Mouse (Mus musculus) inflammation-experienced regulatory T-cells (primary cell): Measurements from ENCODE around the gene 2310007B03Rik. TPM values are rescaled to one million over a fixed set of nuclear protein-coding genes. Genes with fewer than 3 reads are reported as not detected.

Source experiments
- polyA plus RNA-seq, 2 experiments: library from polyadenylated mRNA; unstranded; fragments of 100-300 nt; shearing (Covaris generic); gene quantifications; one replicate each; pipeline ENCODE4 v1.2.1; 2017

Gene 2310007B03Rik
- polyA plus RNA-seq, result not detected

GRCm38 (mm10) chr1:93160501-93161133 is at the start of gene 2310007B03Rik:
TSS of gene 2310007B03Rik (minus strand) at chr1:93160948.

GRCm38 (mm10) chr1:93168295-93168775 is 7.6 kb upstream of the 2310007B03Rik start, which contains the start of gene Crocc2:
TSS of gene Crocc2 (plus strand) at chr1:93168725.

DNA sequence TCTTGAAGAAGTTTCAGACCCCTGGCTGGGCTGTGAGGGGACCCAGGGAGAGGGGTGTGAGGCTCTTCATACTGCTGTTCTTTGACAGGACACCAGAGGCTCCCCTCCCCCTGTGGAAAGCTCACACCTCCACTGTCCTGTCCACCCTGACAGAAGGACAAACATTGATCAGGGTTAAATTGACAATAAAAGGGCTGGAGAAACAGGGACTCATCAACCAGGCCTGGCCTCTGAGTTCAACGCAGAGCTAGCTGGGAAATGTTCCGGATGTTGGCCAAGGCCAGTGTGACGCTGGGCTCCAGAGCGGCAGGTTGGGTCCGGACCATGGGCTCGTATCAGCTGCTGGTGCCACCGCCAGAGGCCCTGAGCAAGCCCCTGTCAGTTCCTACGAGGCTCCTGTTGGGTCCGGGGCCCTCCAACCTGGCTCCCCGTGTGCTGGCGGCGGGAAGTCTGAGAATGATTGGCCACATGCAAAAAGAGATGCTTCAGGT is 25.7 kb downstream of the 2310007B03Rik start, which contains the start of gene Agxt:
Gene Agxt (plus strand): TSS at position 205 of the 491 bp plus-strand sequence.

DNA sequence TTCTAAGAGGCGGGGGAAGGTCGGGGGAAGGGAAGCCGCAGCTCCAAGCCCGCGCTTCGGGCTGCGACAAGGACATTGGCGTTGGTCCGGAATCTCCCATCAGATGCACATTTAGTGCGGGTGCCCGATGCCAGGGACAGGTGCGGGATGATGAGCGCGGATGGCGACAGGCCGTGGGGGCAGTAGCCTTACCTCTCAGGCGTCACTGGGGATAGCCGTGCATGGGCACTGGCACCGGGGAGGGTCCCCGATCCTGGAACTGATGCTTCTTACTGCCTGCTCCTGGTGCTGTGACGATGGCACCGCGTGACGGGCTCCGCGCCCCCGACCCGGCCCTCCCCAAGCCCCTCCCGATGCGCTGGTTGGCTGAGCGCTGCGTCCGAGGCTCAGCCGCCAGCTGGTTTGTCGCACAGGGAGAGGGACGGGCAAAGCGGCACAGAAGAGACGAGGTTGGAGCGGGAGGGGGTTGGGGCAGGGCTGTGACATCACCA is 59.1 kb downstream of the 2310007B03Rik start, which contains the start of gene Kif1a:
Gene Kif1a (minus strand): TSS at position 381 of the 491 bp plus-strand sequence.

Other genes starting within 250 kb of the 2310007B03Rik start
- 10 to 100 TPM; 14.3 to 20.1 TPM for gene Capn10, start 226.6 kb downstream of the 2310007B03Rik start, polyA plus RNA-seq
- 1 to 10 TPM; 1.0 to 2.0 TPM for gene Gpr35, start 210.1 kb downstream of the 2310007B03Rik start, polyA plus RNA-seq
- 1 to 10 TPM in 1 of 2 experiments, not detected in 1; 1.8 TPM for gene Aqp12, start 154.6 kb downstream of the 2310007B03Rik start, polyA plus RNA-seq
- 1 to 10 TPM in 1 of 2 experiments, not detected in 1; 3.0 TPM for gene Kif1a, start 59.0 kb downstream of the 2310007B03Rik start, polyA plus RNA-seq
- not detected for gene Agxt, start 25.7 kb downstream of the 2310007B03Rik start, polyA plus RNA-seq
- gene Crocc2, start 7.8 kb upstream of the 2310007B03Rik start, polyA plus RNA-seq, result 1 to 10 TPM in 1 of 2 experiments, under 1 TPM in 1; 0.02 to 1.2 TPM
- gene Sned1, start 74.9 kb upstream of the 2310007B03Rik start, polyA plus RNA-seq, result under 1 TPM in 1 of 2 experiments, not detected in 1; 0.43 TPM
- gene Mterf4, start 145.0 kb upstream of the 2310007B03Rik start, polyA plus RNA-seq, result 10 to 100 TPM; 16.2 to 18.1 TPM
- gene Ppp1r7, start 181.9 kb upstream of the 2310007B03Rik start, polyA plus RNA-seq, result 10 to 100 TPM; 48.0 to 60.2 TPM
- 1 to 10 TPM in 1 of 2 experiments, under 1 TPM in 1; 0.66 to 2.3 TPM for gene Pask, start 182.5 kb upstream of the 2310007B03Rik start, polyA plus RNA-seq
- gene Ano7, start 213.0 kb upstream of the 2310007B03Rik start, polyA plus RNA-seq, result under 1 TPM; 0.24 to 0.28 TPM